Mouse (Mus musculus): ENCODE data around the gene Ndufv1. TPM values are rescaled to one million over a fixed set of nuclear protein-coding genes. Genes with fewer than 3 reads are reported as not detected.
"Not testable (repeated sequence)": the region's sequence is repeated elsewhere in the genome, so short reads cannot be mapped to it uniquely, and the experiment has no call there.

The Ndufv1 gene
- polyA plus RNA-seq (2012; rRNA removed) (67.5 and 84.8 TPM in 2 replicates), polyA plus RNA-seq (2014; fragmentation: Nextera tagmentation; extraction: Ambion mirVana) (159 and 168 TPM in 2 replicates)

GRCm38 (mm10) chr19:4012432-4013022 is at the start of gene Ndufv1:
Gene Ndufv1, minus strand, starts transcription at chr19:4012806.
- DNase-seq (ENCODE audit: low read depth in 3 of 3, low spot score in 3 of 3), result peak; percentile 98 to 99 (median 98)
- under 1% methylated on average over 45 of the region's 45 CpGs for WGBS (ENCODE audit: insufficient replicate concordance)
- TF ChIP-seq EP300 (IDR thresholded peaks at IDR 0.05; ENCODE audit: low read depth) (peak; percentile 53), CTCF (IDR thresholded peaks at IDR 0.05; ENCODE audit: low read depth) (peak; percentile 92)

GRCm38 (mm10) chr19:4060899-4061465 is 48.4 kb upstream of the Ndufv1 start:
- Histone ChIP-seq H3K4me3 (ENCODE audit: insufficient read depth in 1 of 2, low read depth in 2 of 2, low read length in 2 of 2) (no peak overlapping the region), H3K9ac (replicated peaks) (no peak overlapping the region), H3K27ac (no peak overlapping the region), H3K27me3 (ENCODE audit: control insufficient read depth, insufficient read depth, low read length) (no peaks in the 10 kb centered on the region), H3K36me3 (replicated peaks; ENCODE audit: control insufficient read depth, insufficient read depth, low read depth) (no peaks in the 10 kb centered on the region), H3K4me1 (replicated peaks; ENCODE audit: control insufficient read depth in 2 of 2, insufficient read depth in 2 of 2, low read length in 1 of 2) (peaks cover 24 to 29% of the 10 kb centered on the region in 2 experiments), H3K4me2 (ENCODE audit: low read depth) (no peak overlapping the region), H3K9me3 (ENCODE audit: control insufficient read depth, low read length) (no peaks in the 10 kb centered on the region)
- ATAC-seq (ENCODE audit: insufficient read depth) (no peak), DNase-seq (ENCODE audit: low read depth in 3 of 3, low spot score in 3 of 3) (no peak)
- TF ChIP-seq CTCF (IDR thresholded peaks at IDR 0.05; ENCODE audit: low read depth) (no peak), EP300 (IDR thresholded peaks at IDR 0.05; ENCODE audit: low read depth) (no peak)
- 67% methylated on average over 6 of the region's 6 CpGs for WGBS (ENCODE audit: insufficient replicate concordance)

More at GRCm38 (mm10) chr19:4012432-4013022, at the start of gene Ndufv1:
- Histone ChIP-seq H3K4me3 (ENCODE audit: insufficient read depth in 1 of 2, low read depth in 2 of 2, low read length in 2 of 2) (peak within 1 kb of the TSS; percentile 74 to 80), H3K9ac (replicated peaks) (peak within 1 kb of the TSS; percentile 82), H3K36me3 (replicated peaks; ENCODE audit: control insufficient read depth, insufficient read depth, low read depth) (peaks cover 17% of the 10 kb centered on the region), H3K4me2 (ENCODE audit: low read depth) (peak within 1 kb of the TSS; percentile 85), H3K4me1 (replicated peaks; ENCODE audit: control insufficient read depth in 2 of 2, insufficient read depth in 2 of 2, low read length in 1 of 2) (peaks cover 26 to 29% of the 10 kb centered on the region in 2 experiments), H3K27ac (peak within 1 kb of the TSS; percentile 74), H3K27me3 (ENCODE audit: control insufficient read depth, insufficient read depth, low read length) (no peaks in the 10 kb centered on the region), H3K9me3 (ENCODE audit: control insufficient read depth, low read length) (no peaks in the 10 kb centered on the region)
- peak; percentile 98 for ATAC-seq (ENCODE audit: insufficient read depth)

GRCm38 (mm10) chr19:4060044-4060898 is 47.7 kb upstream of the Ndufv1 start:
- H3K9me3 ChIP-seq (ENCODE audit: control insufficient read depth, low read length); H3K27me3 ChIP-seq (ENCODE audit: control insufficient read depth, insufficient read depth, low read length); H3K9ac ChIP-seq (replicated peaks); H3K4me3 ChIP-seq (ENCODE audit: insufficient read depth in 1 of 2, low read depth in 2 of 2, low read length in 2 of 2); DNase-seq (ENCODE audit: low read depth in 3 of 3, low spot score in 3 of 3); ATAC-seq (ENCODE audit: insufficient read depth); H3K36me3 ChIP-seq (replicated peaks; ENCODE audit: control insufficient read depth, insufficient read depth, low read depth): not testable (repeated sequence)
- H3K27ac ChIP-seq, result peak overlapping the region; percentile 86; the same call in 1 of the 2 replicates
- 0 out of 2 replicates have a peak, but pooled peaks have one; percentile 9 for TF ChIP-seq CTCF (IDR thresholded peaks at IDR 0.05; ENCODE audit: low read depth)
- peaks cover 24 to 34% of the 10 kb centered on the region in 2 experiments for H3K4me1 ChIP-seq (replicated peaks; ENCODE audit: control insufficient read depth in 2 of 2, insufficient read depth in 2 of 2, low read length in 1 of 2)
- WGBS (ENCODE audit: insufficient replicate concordance), result 78% methylated on average over 8 of the region's 8 CpGs
- H3K4me2 ChIP-seq (ENCODE audit: low read depth), result peak overlapping the region; percentile 80; the same call in 1 of the 2 replicates

GRCm38 (mm10) chr19:4059069-4059740 is 46.6 kb upstream of the Ndufv1 start, which contains the start of gene Gstp3:
Gene Gstp3, minus strand, starts transcription at chr19:4059569.
- Histone ChIP-seq H3K36me3 (replicated peaks; ENCODE audit: control insufficient read depth, insufficient read depth, low read depth) (no peaks in the 10 kb centered on the region), H3K4me1 (replicated peaks; ENCODE audit: control insufficient read depth in 2 of 2, insufficient read depth in 2 of 2, low read length in 1 of 2) (peaks cover 24 to 34% of the 10 kb centered on the region in 2 experiments), H3K9ac (replicated peaks) (peak within 1 kb of the TSS; percentile 68), H3K9me3 (ENCODE audit: control insufficient read depth, low read length) (no peaks in the 10 kb centered on the region), H3K27ac (peak within 1 kb of the TSS; percentile 86), H3K4me3 (ENCODE audit: insufficient read depth in 1 of 2, low read depth in 2 of 2, low read length in 2 of 2) (peak within 1 kb of the TSS; percentile 48 to 52), H3K27me3 (ENCODE audit: control insufficient read depth, insufficient read depth, low read length) (no peaks in the 10 kb centered on the region), H3K4me2 (ENCODE audit: low read depth) (peak within 1 kb of the TSS; percentile 80)
- ATAC-seq (ENCODE audit: insufficient read depth) (peak; percentile 93), DNase-seq (ENCODE audit: low read depth in 3 of 3, low spot score in 3 of 3) (peak; percentile 70 to 73 (median 72))
- WGBS (ENCODE audit: insufficient replicate concordance), result 18% methylated on average over 15 of the region's 15 CpGs
- no peak for TF ChIP-seq CTCF (IDR thresholded peaks at IDR 0.05; ENCODE audit: low read depth)
- TF ChIP-seq EP300 (IDR thresholded peaks at IDR 0.05; ENCODE audit: low read depth), result peak; percentile 84
